Mouse (Mus musculus) brain, embryonic 14.5 days (tissue): ENCODE measurements around the gene Pccb.

Experiments used
- CTCF ChIP-seq: fragments of 200-500 bp; IDR thresholded peaks from 2 replicates; pipeline ENCODE4 v1.5.1; 2012; ENCODE audit warnings: inconsistent platforms, mild to moderate bottlenecking, moderate library complexity, borderline replicate concordance; ENCODE audit not compliant: insufficient read depth, insufficient read length; ENCODE audit errors: extremely low read depth
- POLR2A ChIP-seq: fragments of 200-500 bp; IDR thresholded peaks from 2 replicates; pipeline ENCODE4 v1.6.1; 2012; ENCODE audit warnings: mild to moderate bottlenecking, inconsistent platforms, borderline replicate concordance; ENCODE audit not compliant: poor library complexity, insufficient read depth, insufficient read length, severe bottlenecking; ENCODE audit errors: extremely low read depth

DNA sequence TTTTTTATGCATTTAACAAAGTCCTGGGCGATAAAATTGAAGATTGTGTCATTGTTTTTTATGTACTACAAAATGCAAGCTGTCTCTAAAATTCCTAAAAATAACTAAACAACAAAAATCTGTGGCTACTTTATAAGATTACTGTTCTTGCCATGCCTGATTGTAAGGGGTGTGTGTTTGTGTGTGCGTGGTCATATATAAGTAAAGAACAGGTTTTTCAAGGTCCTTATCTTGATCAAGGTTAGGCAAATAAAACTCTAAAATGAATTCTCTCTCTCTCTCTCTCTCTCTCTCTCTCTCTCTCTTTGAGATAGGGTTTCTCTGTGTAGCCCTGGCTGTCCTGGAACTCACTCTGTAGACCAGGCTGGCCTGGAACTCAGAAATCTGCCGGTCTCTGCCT lies 17.3 kb upstream of the Pccb start:
- TF ChIP-seq POLR2A, result no peak
- TF ChIP-seq CTCF, result no peak
